Mouse (Mus musculus) c-Kit-positive CD71-negative TER-119-negative erythroid progenitor cells, embryonic 14.5 days (primary cell): Measurements from ENCODE around the gene Rbmxl1.

Experiments used
- DNase-seq: peaks from one replicate; pipeline ENCODE4 v3.0.0-alpha.2; 2013; ENCODE audit warnings: low read depth

The Rbmxl1 gene

DNA sequence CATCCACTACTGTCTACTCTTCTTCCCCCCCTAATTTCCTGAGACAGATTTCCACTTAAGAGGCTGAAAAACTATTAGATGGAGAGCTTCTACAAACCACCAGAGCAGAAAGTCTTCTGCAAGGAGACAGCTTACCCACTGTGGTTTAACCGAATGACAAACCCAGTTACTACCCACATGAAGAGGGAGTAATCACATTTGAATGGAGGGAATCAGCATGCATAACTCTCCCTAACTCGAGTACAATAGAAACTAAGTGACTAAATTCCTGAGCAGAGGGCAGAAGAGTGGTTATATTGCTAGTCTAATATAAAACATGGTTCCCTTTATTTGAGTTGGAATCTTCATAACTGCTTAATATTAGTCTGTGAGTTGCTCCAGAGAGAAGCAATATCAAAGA is 15.7 kb downstream of the Rbmxl1 start:
- no peak for DNase-seq

DNA sequence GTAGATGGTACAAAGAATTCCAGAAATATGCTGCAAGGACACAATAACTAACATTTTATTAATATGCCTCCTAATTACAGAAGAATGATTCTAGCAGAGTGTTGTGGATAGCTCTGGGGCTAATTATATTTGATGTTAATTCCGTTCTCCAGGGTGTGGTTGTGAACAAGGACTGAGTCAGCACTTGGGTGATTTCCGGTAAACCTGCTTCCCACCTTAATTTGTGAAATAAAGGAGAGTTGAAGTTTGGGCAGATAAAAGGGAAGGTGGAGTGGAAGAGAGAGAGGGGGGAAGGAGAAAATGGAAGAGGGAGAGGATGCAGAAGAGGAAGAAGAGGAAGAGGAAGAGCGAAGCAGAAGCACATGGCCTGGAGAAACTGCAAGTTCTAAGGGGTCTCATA is 19.0 kb downstream of the Rbmxl1 start:
- no peak for DNase-seq

DNA sequence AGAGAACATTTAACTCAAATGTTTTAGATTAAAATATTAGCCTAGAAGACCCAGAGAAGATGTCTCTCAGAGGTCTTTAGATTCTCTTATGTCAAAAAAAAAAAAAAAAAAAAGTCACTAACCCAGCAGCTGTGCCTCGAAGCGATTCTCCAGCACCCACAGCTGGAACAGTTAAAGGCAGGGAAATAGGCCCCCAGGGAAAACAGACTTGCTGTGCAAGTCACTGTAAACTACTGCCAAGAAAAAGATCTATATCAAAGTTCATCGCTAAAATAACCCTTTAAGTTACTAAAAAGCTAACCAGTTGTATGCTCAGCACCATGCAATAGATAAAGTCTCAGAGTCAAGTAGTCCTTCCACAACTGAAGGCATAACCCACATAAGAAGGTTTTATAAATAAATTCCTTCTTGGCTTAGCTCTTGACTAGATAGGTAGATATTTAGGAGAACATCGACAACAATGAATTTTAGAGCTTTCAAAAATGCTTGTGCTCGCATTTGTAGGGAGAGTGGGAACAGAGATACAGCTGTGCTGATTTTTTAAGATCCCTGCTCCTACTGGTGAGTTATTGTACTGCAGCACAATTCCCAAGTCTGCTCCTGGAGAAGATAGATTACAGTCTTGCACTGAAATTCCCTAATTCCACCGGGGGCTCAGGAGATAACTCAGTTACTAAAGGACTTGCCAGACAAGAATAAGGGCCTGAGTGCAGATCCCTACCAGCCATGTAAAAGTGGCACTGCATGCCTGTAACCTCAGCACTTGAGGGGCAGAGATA is 31.5 kb downstream of the Rbmxl1 start:
- DNase-seq, result no peak

DNA sequence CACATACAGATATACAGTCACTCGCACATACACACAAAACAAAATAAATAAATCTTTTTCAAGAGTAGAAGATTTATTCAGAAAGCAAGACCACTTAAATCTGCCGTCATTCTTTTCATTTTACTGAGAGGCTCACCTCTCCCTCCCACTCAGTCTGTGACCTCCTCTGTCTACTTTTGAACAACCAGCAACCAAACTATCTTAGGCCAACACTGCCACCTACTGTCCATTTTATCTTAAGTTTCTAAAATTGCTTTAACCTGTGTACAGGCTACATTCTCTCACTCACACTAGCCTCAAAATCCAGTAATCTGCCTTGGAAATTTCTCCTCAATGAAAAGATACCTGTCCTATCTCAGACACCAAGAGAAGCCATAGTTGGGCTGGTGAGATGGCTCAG is 40.8 kb downstream of the Rbmxl1 start:
- peak; percentile 6 for DNase-seq

DNA sequence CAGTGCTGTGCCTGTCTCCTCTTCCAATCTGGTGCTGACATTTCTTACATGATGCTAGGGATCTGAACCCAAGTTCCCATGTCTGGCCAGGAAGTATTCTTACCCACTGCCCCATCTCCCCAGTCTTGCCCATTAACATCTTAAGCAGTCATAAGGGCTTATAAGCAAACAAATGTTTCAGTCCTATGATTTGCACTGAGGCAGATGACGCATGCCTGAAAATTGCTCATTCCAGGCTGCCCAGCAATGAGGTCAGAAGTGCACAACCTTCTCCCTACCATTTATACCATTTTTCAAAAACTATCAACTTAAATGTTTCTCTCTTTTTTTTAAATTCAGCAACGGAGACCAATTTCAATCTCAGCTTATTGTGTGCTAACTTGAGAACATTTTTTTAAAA is 44.8 kb downstream of the Rbmxl1 start:
- DNase-seq, result no peak

DNA sequence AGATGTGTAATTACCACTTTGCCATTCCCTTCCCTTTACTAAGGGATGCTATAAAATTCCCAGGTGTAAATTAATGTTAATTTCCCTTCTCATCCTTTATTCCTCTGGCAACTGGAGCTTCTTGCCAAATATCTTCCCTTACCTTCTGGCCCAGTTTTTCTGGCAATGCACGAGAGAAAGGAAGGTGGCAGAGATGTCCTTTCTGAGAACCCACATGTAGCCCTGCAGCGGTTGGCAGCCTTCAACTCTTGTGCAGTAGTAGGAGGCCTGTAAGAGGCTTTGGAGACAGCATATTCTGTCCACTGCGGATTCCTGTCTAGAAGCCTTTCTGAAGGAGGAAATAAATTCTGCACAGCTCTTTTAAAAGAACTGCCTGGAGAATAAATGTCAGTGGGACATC is 52.3 kb downstream of the Rbmxl1 start:
- no peak for DNase-seq
